Mouse (Mus musculus) stomach, postnatal 0 days (tissue): ENCODE measurements at regions not wholly inside any gene's neighbourhood (a gene's known extent, or its start where the extent isn't known, plus 50 kb on each side); places are given as distances from the start of the nearest gene placed in this dataset.

Experiments used
- ATAC-seq: fragments of 200-750 bp; cut with Nextera tagmentation; 2 replicates; pipeline ENCODE4 v1.8.0; 2017; ENCODE audit not compliant: low FRiP score, low TSS enrichment
- DNase-seq: peaks from one replicate; pipeline ENCODE4 v3.0.0-alpha.2; 2016; ENCODE audit warnings: low spot score
- H3K27ac ChIP-seq: fragments of 300-500 bp; sonication (generic); replicated peaks from 2 replicates; pipeline ENCODE4 v1.5.1; 2014; ENCODE audit warnings: mild to moderate bottlenecking, control low read depth
- H3K27me3 ChIP-seq: fragments of 300-500 bp; sonication (generic); 2 replicates; pipeline ENCODE4 v1.6.1; 2014; ENCODE audit warnings: low read length; ENCODE audit not compliant: control insufficient read depth, insufficient read depth
- H3K36me3 ChIP-seq: fragments of 300-500 bp; sonication (generic); 2 replicates; pipeline ENCODE4 v1.6.1; 2014; ENCODE audit warnings: low read length, mixed read lengths; ENCODE audit not compliant: control insufficient read depth, insufficient read depth
- H3K4me1 ChIP-seq: fragments of 300-500 bp; sonication (generic); replicated peaks from 2 replicates; pipeline ENCODE4 v1.6.1; 2014; ENCODE audit warnings: antibody characterized with exemption; ENCODE audit not compliant: control insufficient read depth, insufficient read depth
- H3K4me2 ChIP-seq: fragments of 300-500 bp; sonication (generic); replicated peaks from 2 replicates; pipeline ENCODE4 v1.6.1; 2014; ENCODE audit warnings: low read depth, mild to moderate bottlenecking, control low read depth, moderate library complexity
- H3K4me3 ChIP-seq: fragments of 300-500 bp; sonication (generic); 2 replicates; pipeline ENCODE4 v1.5.1; 2014; ENCODE audit warnings: low read depth, low read length, control low read depth
- H3K9ac ChIP-seq: fragments of 300-500 bp; sonication (generic); 2 replicates; pipeline ENCODE4 v1.6.1; 2014; ENCODE audit warnings: mild to moderate bottlenecking, low read length, control low read depth, mixed read lengths
- H3K9me3 ChIP-seq: fragments of 300-500 bp; sonication (generic); 2 replicates; pipeline ENCODE4 v1.6.1; 2016; ENCODE audit warnings: low read length; ENCODE audit not compliant: control insufficient read depth
- CTCF ChIP-seq: IDR thresholded peaks from 2 replicates; pipeline ENCODE4 v1.5.1; 2016; ENCODE audit warnings: antibody characterized with exemption, low read depth, mild to moderate bottlenecking, moderate library complexity
- EP300 ChIP-seq: optimal IDR thresholded peaks from 2 replicates; pipeline ENCODE3; 2016; ENCODE audit warnings: antibody characterized with exemption
- WGBS: fragments of 180-500 bp; shearing (Covaris S2); extraction: QIAGEN DNeasy Blood & Tissue Kit; methylation state at CpG from one replicate; pipeline ENCODE4 v1.1.7; 2014; 5-methylcytosine and 5-hydroxymethylcytosine counted together

DNA sequence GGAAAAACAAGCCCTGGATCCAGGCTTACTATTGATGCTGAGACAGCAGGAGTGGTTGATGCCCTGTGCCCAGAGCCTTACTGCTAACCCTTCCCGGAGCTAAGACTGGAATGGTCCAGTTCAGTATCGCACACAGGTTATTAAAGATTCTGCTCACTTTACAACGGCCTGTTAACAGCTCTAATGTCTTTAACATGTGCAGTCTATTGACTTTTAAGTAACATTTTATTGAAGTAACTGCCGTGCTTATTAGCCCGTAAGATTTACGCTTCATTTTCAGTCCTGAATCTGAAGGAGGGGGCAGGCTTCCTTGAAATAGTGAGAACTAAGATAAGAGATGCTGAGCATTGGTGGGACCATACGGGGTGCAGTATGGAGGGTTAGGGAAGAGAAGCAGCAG is 155.7 kb upstream of the Cep162 start:
- Histone ChIP-seq H3K4me3 (no peak overlapping the region), H3K4me2 (no peak overlapping the region), H3K4me1 (no peaks in the 10 kb centered on the region), H3K36me3 (no peaks in the 10 kb centered on the region), H3K9me3 (no peaks in the 10 kb centered on the region), H3K27ac (no peak overlapping the region), H3K27me3 (0 out of 2 replicates have a peak, but pooled peaks cover 3% of the 10 kb centered on the region), H3K9ac (no peak overlapping the region)
- ATAC-seq (no peak), DNase-seq (no peak)
- TF ChIP-seq CTCF (no peak), EP300 (no peak)
- WGBS, result 84% methylated on average over 7 of the region's 7 CpGs

GRCm38 (mm10) chr9:87409736-87410135 is 154.4 kb upstream of the Cep162 start:
- 92% methylated on average over 3 of the region's 3 CpGs for WGBS
- Histone ChIP-seq H3K27me3 (0 out of 2 replicates have a peak, but pooled peaks cover 3% of the 10 kb centered on the region), H3K36me3 (no peaks in the 10 kb centered on the region), H3K9me3 (no peaks in the 10 kb centered on the region), H3K9ac (no peak overlapping the region), H3K4me1 (no peaks in the 10 kb centered on the region), H3K27ac (no peak overlapping the region), H3K4me3 (no peak overlapping the region), H3K4me2 (no peak overlapping the region)
- no peak for ATAC-seq
- TF ChIP-seq CTCF, result no peak
- no peak for TF ChIP-seq EP300
- DNase-seq, result no peak

DNA sequence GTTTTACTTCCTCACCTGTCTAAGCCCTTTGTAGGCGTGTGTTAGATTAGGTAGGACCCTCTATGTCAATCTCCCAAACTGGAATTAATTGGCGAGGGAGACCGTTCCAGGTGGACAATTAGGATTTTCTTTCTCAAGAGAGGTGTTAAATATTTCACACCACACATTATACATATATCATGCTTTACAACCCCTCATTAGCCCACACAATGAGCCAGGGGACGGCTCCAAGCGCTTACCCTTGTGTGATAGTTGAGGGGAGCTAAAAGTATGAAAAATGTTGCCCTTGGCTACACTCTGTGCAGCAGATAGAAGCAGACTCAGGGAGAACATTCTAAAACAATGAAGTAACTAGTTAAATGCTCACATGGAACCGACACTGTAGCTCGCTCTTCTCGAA is 153.5 kb upstream of the Cep162 start:
- Histone ChIP-seq H3K9ac (no peak overlapping the region), H3K9me3 (no peaks in the 10 kb centered on the region), H3K27ac (no peak overlapping the region), H3K4me1 (no peaks in the 10 kb centered on the region), H3K4me2 (no peak overlapping the region), H3K36me3 (no peaks in the 10 kb centered on the region), H3K27me3 (0 out of 2 replicates have a peak, but pooled peaks cover 3% of the 10 kb centered on the region), H3K4me3 (no peak overlapping the region)
- no peak for ATAC-seq
- no peak for DNase-seq
- 86% methylated on average over 8 of the region's 8 CpGs for WGBS
- no peak for TF ChIP-seq EP300
- no peak for TF ChIP-seq CTCF

DNA sequence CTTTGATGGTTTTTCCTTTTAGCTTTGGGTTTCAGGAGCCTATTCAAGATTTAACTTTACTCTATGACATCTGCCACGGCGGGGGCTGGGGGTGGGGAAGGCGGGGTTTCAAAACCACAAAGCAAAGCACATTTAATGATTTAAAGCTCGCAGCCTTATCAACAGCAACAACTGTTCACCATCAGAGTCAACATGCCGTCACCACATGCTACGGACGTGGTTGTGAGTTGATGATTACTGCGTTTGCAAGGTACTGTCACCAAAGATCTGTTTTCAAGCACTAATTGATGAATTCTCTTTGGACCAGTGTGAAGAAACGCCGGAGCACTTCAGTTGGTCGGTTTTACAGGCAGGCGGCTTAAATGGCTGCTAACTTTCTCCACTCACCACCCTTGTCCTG is 151.1 kb upstream of the Cep162 start:
- Histone ChIP-seq H3K4me2 (no peak overlapping the region), H3K27ac (no peak overlapping the region), H3K9ac (no peak overlapping the region), H3K4me3 (no peak overlapping the region), H3K4me1 (no peaks in the 10 kb centered on the region), H3K27me3 (0 out of 2 replicates have a peak, but pooled peaks cover 2% of the 10 kb centered on the region), H3K9me3 (no peaks in the 10 kb centered on the region), H3K36me3 (no peaks in the 10 kb centered on the region)
- TF ChIP-seq EP300 (no peak), CTCF (no peak)
- ATAC-seq (no peak), DNase-seq (no peak)
- 58% methylated on average over 12 of the region's 12 CpGs for WGBS

DNA sequence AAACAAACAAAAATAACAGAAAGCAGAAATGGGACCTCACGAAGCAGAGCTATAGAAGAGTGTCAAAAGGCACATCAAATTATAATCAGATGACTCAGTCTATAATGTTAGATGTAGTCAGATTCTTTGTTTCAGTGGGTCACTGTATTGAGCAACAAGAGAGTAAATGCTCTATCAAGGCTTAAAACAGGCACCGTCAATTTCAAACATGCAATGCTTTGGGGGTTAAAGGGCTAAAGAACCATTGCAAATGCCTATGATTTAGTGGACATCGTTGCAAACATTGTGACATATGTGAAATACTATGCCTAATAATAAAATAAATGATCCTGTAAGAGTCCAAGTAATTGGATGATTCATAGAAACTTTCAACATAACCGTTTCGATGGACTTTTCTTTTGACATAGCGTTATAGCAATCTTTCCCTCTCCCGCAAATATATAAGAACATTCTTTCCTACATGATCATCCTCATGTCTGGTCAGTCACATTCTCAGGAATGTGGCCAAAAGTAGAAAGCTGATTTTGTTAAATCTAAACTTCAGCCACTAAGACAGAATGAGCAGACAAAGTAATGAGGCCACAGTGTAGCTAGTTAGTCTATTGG is 149.9 kb upstream of the Cep162 start:
- H3K27me3 ChIP-seq, result no peaks in the 10 kb centered on the region
- ATAC-seq (no peak), DNase-seq (no peak)
- 63% methylated on average over 7 of the region's 7 CpGs for WGBS
- no peak overlapping the region for H3K27ac ChIP-seq
- H3K9me3 ChIP-seq, result no peaks in the 10 kb centered on the region
- no peak overlapping the region for H3K4me3 ChIP-seq
- no peak overlapping the region for H3K9ac ChIP-seq
- H3K4me1 ChIP-seq, result no peaks in the 10 kb centered on the region
- no peak for TF ChIP-seq EP300
- TF ChIP-seq CTCF, result no peak
- no peak overlapping the region for H3K4me2 ChIP-seq
- H3K36me3 ChIP-seq, result no peaks in the 10 kb centered on the region

DNA sequence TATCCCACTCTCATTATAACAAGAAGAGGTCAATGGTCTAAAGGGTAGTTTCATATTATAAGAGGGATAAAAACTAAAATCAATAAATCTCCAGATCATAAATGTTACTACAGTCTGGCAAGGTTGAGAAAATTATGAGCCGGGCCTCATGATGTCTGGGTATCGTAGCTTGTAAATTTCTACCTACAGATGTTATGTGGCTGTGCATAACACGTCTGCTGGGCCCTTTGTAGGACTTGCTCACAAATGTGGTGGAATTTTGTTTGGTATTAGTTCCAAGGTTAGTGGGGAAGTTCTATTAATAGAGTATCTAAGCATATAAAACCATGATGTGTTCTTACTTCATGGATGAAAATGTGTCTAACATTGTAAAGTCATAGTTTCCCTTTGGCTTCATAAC is 146.7 kb upstream of the Cep162 start:
- Histone ChIP-seq H3K4me2 (no peak overlapping the region), H3K9ac (no peak overlapping the region), H3K36me3 (no peaks in the 10 kb centered on the region), H3K4me1 (no peaks in the 10 kb centered on the region), H3K27ac (no peak overlapping the region), H3K27me3 (no peaks in the 10 kb centered on the region), H3K4me3 (no peak overlapping the region), H3K9me3 (no peaks in the 10 kb centered on the region)
- no peak for ATAC-seq
- no peak for DNase-seq
- no peak for TF ChIP-seq EP300
- TF ChIP-seq CTCF, result no peak
- 82% methylated on average over 3 of the region's 3 CpGs for WGBS
